Mouse (Mus musculus) embryonic stem cell, embryonic (primary cell): ENCODE data around the gene Fzr1.

Experiments
- CTCF ChIA-PET, 4 experiments: fragments of 300-600 bp in 2 of 4; fragments of 350-600 bp in 2 of 4; sonication (Branson Sonifier 250); formaldehyde crosslinking; loops; one replicate each; lab custom pipeline; 2022; ENCODE audit warnings: inconsistent platforms in 2 of 4; lab: Charles Lee
- POLR2A ChIA-PET, 4 experiments: fragments of 300-600 bp in 2 of 4; fragments of 350-600 bp in 2 of 4; sonication (Branson Sonifier 250); formaldehyde crosslinking; loops; one replicate each; lab custom pipeline; 2022; ENCODE audit warnings: antibody characterized with exemption in 4 of 4, inconsistent platforms in 1 of 4; lab: Charles Lee

Gene Fzr1

GRCm38 (mm10) chr10:81351678-81352291 lies 26.5 kb downstream of the Fzr1 start:
- CTCF ChIA-PET = interaction anchor here in 3 of 4 experiments (0.8 to 2.4 kb wide), 11 partner anchors 9 to 63 kb away, joined by 3 to 25 read pairs (median 6); partner anchors contain the start of genes Pip5k1c (in 2 of the 3), Cactin (in 1 of the 3), Gipc3 (in 1 of the 3) and Tjp3 (in 1 of the 3)
- POLR2A ChIA-PET = interaction anchor here in 3 of 4 experiments (0.6 to 4.0 kb wide), 16 partner anchors 10 to 954 kb away, joined by 3 to 17 read pairs (median 4); partner anchors contain the start of genes Cactin (in 2 of the 3), Pip5k1c (in 2 of the 3), 4930404N11Rik (in 1 of the 3) and Fzr1 (in 1 of the 3)

- ChIA-PET CTCF (interaction anchor here (0.5 to 2.4 kb wide), 47 partner anchors 10 to 389 kb away, joined by 3 to 29 read pairs (median 5); partner anchors contain the start of genes Pip5k1c (in 4 of the 4), Cactin (in 2 of the 4), Tjp3 (in 2 of the 4) and Fzr1 (in 1 of the 4)), POLR2A (interaction anchor here in 3 of 4 experiments (0.5 to 2.1 kb wide), 29 partner anchors 10 to 479 kb away, joined by 3 to 15 read pairs (median 4); partner anchors contain the start of genes Cactin (in 2 of the 3), Fzr1 (in 2 of the 3), Pip5k1c (in 2 of the 3) and 4930404N11Rik (in 1 of the 3))
Measured at GRCm38 (mm10) chr10:81350351-81351063, 27.8 kb downstream of the Fzr1 start, which contains the start of gene Hmg20b. Gene Hmg20b (minus strand): TSS chr10:81350480.

- POLR2A ChIA-PET = interaction anchor here in 3 of 4 experiments (0.5 to 1.7 kb wide), 27 partner anchors 9 to 479 kb away, joined by 3 to 15 read pairs (median 4); partner anchors contain the start of genes Cactin (in 2 of the 3), Fzr1 (in 2 of the 3), Pip5k1c (in 2 of the 3) and 4930404N11Rik (in 1 of the 3)
- CTCF ChIA-PET = interaction anchor here (0.5 to 2.4 kb wide), 44 partner anchors 10 to 388 kb away, joined by 3 to 29 read pairs (median 5); partner anchors contain the start of genes Pip5k1c (in 4 of the 4), Cactin (in 2 of the 4), Tjp3 (in 2 of the 4) and Fzr1 (in 1 of the 4)
Measured at GRCm38 (mm10) chr10:81349961-81350350, 28.4 kb downstream of the Fzr1 start.

- POLR2A ChIA-PET = interaction anchor here in 1 of 4 experiments (1.3 kb wide), 1 partner anchor 177 kb away, joined by 3 read pairs; no protein-coding TSS in a partner anchor
Measured at GRCm38 (mm10) chr10:81349146-81349545, 29.2 kb downstream of the Fzr1 start.

GRCm38 (mm10) chr10:81346453-81347067 lies 31.8 kb downstream of the Fzr1 start:
- CTCF ChIA-PET = interaction anchor here (0.5 to 2.2 kb wide), 27 partner anchors 8 to 923 kb away, joined by 3 to 29 read pairs (median 4); partner anchors contain the start of genes Pip5k1c (in 2 of the 4), Abhd17a (in 1 of the 4), Cactin (in 1 of the 4) and Fzr1 (in 1 of the 4)
- POLR2A ChIA-PET = interaction anchor here (0.5 to 2.5 kb wide), 58 partner anchors 8 to 795 kb away, joined by 3 to 15 read pairs (median 4); partner anchors contain the start of genes Cactin (in 3 of the 4), Fzr1 (in 3 of the 4), Pip5k1c (in 3 of the 4) and Dohh (in 1 of the 4)

More at GRCm38 (mm10) chr10:81349146-81349545, 29.2 kb downstream of the Fzr1 start:
- CTCF ChIA-PET = no interaction called here

GRCm38 (mm10) chr10:81345162-81345534 lies 33.2 kb downstream of the Fzr1 start:
- ChIA-PET CTCF (no interaction called here), POLR2A (no interaction called here)

GRCm38 (mm10) chr10:81344421-81345161 lies 33.7 kb downstream of the Fzr1 start:
- ChIA-PET CTCF (interaction anchor here in 1 of 4 experiments (7.4 kb wide), 1 partner anchor 54 kb away, joined by 155 read pairs; the partner anchor contains the start of genes Pip5k1c and Tjp3), POLR2A (no interaction called here)

- POLR2A ChIA-PET = interaction anchor here (0.6 to 3.7 kb wide), 18 partner anchors 8 to 1175 kb away, joined by 3 to 21 read pairs (median 4); partner anchors contain the start of genes Pip5k1c (in 2 of the 4), 4930404N11Rik (in 1 of the 4), Cactin (in 1 of the 4) and Eef2 (in 1 of the 4)
- CTCF ChIA-PET = interaction anchor here (0.5 to 7.4 kb wide), 24 partner anchors 9 to 228 kb away, joined by 3 to 155 read pairs (median 4); partner anchors contain the start of genes Tjp3 (in 2 of the 4), Atcay (in 1 of the 4), Cactin (in 1 of the 4) and Pip5k1c (in 1 of the 4)
Measured at GRCm38 (mm10) chr10:81342686-81343505, 35.4 kb downstream of the Fzr1 start, which contains the start of gene Gipc3. Gene Gipc3 (minus strand): TSS chr10:81343266.

- ChIA-PET CTCF (interaction anchor here (0.5 to 7.4 kb wide), 52 partner anchors 10 to 1354 kb away, joined by 3 to 155 read pairs (median 4); partner anchors contain the start of genes Cactin (in 2 of the 4), Pip5k1c (in 2 of the 4), Tjp3 (in 2 of the 4) and Atcay (in 1 of the 4)), POLR2A (interaction anchor here in 3 of 4 experiments (0.5 to 3.7 kb wide), 39 partner anchors 9 to 666 kb away, joined by 3 to 32 read pairs (median 5); partner anchors contain the start of genes Cactin (in 3 of the 3), Pip5k1c (in 3 of the 3), 4930404N11Rik (in 1 of the 3) and Aes (in 1 of the 3))
Measured at GRCm38 (mm10) chr10:81341333-81341949, 36.9 kb downstream of the Fzr1 start.

- POLR2A ChIA-PET = interaction anchor here in 3 of 4 experiments (0.5 to 3.7 kb wide), 42 partner anchors 10 to 665 kb away, joined by 3 to 32 read pairs (median 4); partner anchors contain the start of genes Cactin (in 3 of the 3), Hmg20b (in 2 of the 3), Pip5k1c (in 2 of the 3) and 4930404N11Rik (in 1 of the 3)
- CTCF ChIA-PET = interaction anchor here (0.5 to 7.4 kb wide), 50 partner anchors 9 to 264 kb away, joined by 3 to 155 read pairs (median 4); partner anchors contain the start of genes Cactin (in 2 of the 4), Hmg20b (in 2 of the 4), Pip5k1c (in 2 of the 4) and Atcay (in 1 of the 4)
Measured at GRCm38 (mm10) chr10:81340551-81341332, 37.6 kb downstream of the Fzr1 start.

GRCm38 (mm10) chr10:81336558-81336957 lies 41.8 kb downstream of the Fzr1 start:
- CTCF ChIA-PET = interaction anchor here (0.5 to 3.4 kb wide), 11 partner anchors 32 to 489 kb away, joined by 3 to 29 read pairs (median 5); partner anchors contain the start of genes Tjp3 (in 2 of the 4), Atcay (in 1 of the 4) and Pip5k1c (in 1 of the 4)
- POLR2A ChIA-PET = interaction anchor here in 3 of 4 experiments (0.6 to 5.1 kb wide), 16 partner anchors 9 to 230 kb away, joined by 3 to 38 read pairs (median 4); partner anchors contain the start of genes Cactin (in 2 of the 3) and Pip5k1c (in 2 of the 3)

GRCm38 (mm10) chr10:81335393-81336340 lies 42.6 kb downstream of the Fzr1 start:
- CTCF ChIA-PET = interaction anchor here (0.5 to 3.4 kb wide), 18 partner anchors 11 to 488 kb away, joined by 3 to 29 read pairs (median 4); partner anchors contain the start of genes Pip5k1c (in 2 of the 4), Tjp3 (in 2 of the 4), Atcay (in 1 of the 4) and Cactin (in 1 of the 4)

More at GRCm38 (mm10) chr10:81335393-81336340, 42.6 kb downstream of the Fzr1 start:
- POLR2A ChIA-PET = interaction anchor here in 3 of 4 experiments (0.5 to 5.1 kb wide), 23 partner anchors 9 to 671 kb away, joined by 3 to 38 read pairs (median 4); partner anchors contain the start of genes Cactin (in 3 of the 3), Eef2 (in 1 of the 3), Pip5k1c (in 1 of the 3) and Tjp3 (in 1 of the 3)
